Mouse (Mus musculus): ENCODE data around the gene Eif4g1. TPM values are rescaled to one million over a fixed set of nuclear protein-coding genes. Genes with fewer than 3 reads are reported as not detected.

The Eif4g1 gene
- total and polyA plus RNA-seq, 2 experiments from 2014 or later, result 118 to 430 TPM

DNA sequence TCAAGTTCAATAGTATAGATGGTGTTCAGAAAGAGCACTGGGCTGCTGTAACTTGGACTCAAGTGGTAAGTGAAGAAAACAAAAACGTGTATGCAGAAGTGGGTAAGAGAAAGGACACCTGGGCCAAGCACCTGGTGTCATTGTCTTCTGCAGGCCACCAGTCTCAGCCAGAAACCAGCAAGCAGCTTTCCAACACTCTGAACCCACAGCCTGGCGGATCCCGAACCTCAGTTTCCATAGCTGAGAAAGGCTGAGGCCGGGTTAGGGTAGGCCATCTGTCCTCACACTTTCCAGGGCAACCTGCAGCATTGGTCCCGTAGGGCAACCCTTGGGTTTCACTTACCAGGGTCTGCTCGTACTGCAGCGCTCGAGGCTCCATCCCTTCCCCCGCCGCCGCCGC is 47.5 kb downstream of the Eif4g1 start:
- WGBS, result under 1% methylated on average over 12 of the region's 12 CpGs
- ATAC-seq (ENCODE audit: low FRiP score) (peak; percentile 10), DNase-seq (ENCODE audit: low spot score) (no peak)
- Histone ChIP-seq H3K4me3 (ENCODE audit: low read depth, low read length) (peak overlapping the region; percentile 56), H3K4me2 (ENCODE audit: low read depth, low read length, poor library complexity, severe bottlenecking) (peak overlapping the region; percentile 94), H3K27me3 (ENCODE audit: insufficient read depth, low read length) (no peaks in the 10 kb centered on the region), H3K4me1 (ENCODE audit: insufficient read depth, low read length) (peaks cover 12% of the 10 kb centered on the region), H3K9ac (replicated peaks; ENCODE audit: low read length, poor library complexity, severe bottlenecking) (peak overlapping the region; percentile 86), H3K9me3 (ENCODE audit: low read length) (no peaks in the 10 kb centered on the region), H3K36me3 (ENCODE audit: insufficient read depth, low read length) (peaks cover 15% of the 10 kb centered on the region; the same call in 1 of the 2 replicates), H3K27ac (ENCODE audit: low read depth, low read length) (peak overlapping the region; percentile 96)
- TF ChIP-seq CTCF (IDR thresholded peaks at IDR 0.05), result no peak

DNA sequence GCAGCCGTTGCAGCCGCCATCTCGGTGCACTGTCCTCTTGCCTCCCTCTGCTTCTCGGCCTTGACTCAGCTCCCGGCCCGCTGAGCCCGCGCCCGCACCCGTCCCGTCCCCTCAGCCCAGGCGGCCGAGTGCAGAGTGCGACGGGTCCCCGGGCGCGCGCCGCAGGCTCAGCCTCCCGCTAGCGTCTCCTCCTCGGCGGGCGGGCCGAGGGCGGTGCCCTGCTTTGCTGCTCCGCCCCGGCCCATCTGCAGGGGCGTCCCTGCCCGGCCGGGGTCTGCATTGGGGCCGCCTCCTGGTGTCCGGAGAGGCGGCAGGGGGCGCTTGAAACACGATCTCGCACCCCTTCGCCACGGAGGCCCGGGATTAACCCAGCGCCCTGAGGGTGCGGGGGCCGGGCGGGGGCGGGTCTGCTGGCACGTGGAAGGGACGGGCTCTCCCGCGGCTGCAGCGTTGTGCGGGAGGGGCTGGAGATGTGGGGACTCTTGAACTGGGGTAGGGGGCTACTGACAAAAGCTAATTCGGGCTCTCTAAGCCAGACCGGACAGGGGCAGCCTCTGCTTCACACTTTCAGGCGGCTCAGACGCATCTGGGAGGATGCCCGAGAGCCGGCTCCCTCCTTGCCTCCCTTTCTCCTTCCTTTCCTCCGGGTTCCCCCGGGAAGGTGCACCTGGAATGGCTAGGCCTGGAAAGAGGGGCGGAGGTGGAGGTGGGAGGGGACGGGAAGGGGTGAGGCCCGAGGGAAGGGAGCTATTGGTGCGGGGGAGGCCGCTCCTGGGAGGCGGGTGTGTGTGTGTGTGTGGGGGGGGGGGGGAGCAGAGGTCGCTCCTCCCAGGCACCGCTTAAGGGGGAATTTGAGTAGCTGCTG is 48.1 kb downstream of the Eif4g1 start:
- Histone ChIP-seq H3K27ac (ENCODE audit: low read depth, low read length) (peak overlapping the region; percentile 96), H3K4me3 (ENCODE audit: low read depth, low read length) (peak overlapping the region; percentile 56), H3K9me3 (ENCODE audit: low read length) (no peaks in the 10 kb centered on the region), H3K9ac (replicated peaks; ENCODE audit: low read length, poor library complexity, severe bottlenecking) (peak overlapping the region; percentile 86), H3K36me3 (ENCODE audit: insufficient read depth, low read length) (peaks cover 15% of the 10 kb centered on the region; the same call in 1 of the 2 replicates), H3K27me3 (ENCODE audit: insufficient read depth, low read length) (no peaks in the 10 kb centered on the region), H3K4me1 (ENCODE audit: insufficient read depth, low read length) (peaks cover 12% of the 10 kb centered on the region), H3K4me2 (ENCODE audit: low read depth, low read length, poor library complexity, severe bottlenecking) (peak overlapping the region; percentile 94)
- DNase-seq (ENCODE audit: low spot score) (peak; percentile 83), ATAC-seq (ENCODE audit: low FRiP score) (peak; percentile 63)
- TF ChIP-seq CTCF (IDR thresholded peaks at IDR 0.05), result peak; percentile 64
- WGBS, result under 1% methylated on average over 59 of the region's 68 CpGs

DNA sequence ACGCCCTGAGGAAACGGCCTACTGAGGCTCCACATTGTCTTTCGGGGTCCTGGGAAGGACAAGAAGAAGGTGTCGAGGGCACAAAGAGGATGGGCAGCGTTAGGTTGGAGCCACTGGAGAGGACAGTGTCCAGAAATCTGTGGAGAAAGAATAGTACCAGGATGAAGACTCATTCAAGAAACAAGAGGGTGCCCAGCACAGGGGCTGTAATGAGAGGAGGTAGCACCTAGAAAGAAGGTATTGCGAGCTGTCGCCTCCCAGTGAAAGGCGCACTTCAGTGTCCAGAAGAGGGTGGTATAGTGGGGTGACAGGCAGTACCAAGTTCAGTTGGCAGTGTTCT is 48.7 kb downstream of the Eif4g1 start:
- peaks cover 15% of the 10 kb centered on the region; the same call in 1 of the 2 replicates for H3K36me3 ChIP-seq (ENCODE audit: insufficient read depth, low read length)
- peaks cover 12% of the 10 kb centered on the region for H3K4me1 ChIP-seq (ENCODE audit: insufficient read depth, low read length)
- ATAC-seq (ENCODE audit: low FRiP score), result no peak
- H3K27ac ChIP-seq (ENCODE audit: low read depth, low read length), result peak overlapping the region; percentile 96
- peak overlapping the region; percentile 86 for H3K9ac ChIP-seq (replicated peaks; ENCODE audit: low read length, poor library complexity, severe bottlenecking)
- 3% methylated on average over 8 of the region's 8 CpGs for WGBS
- H3K4me2 ChIP-seq (ENCODE audit: low read depth, low read length, poor library complexity, severe bottlenecking), result peak overlapping the region; percentile 94
- no peak for DNase-seq (ENCODE audit: low spot score)
- peak; percentile 36; the same call in 1 of the 2 replicates for TF ChIP-seq CTCF (IDR thresholded peaks at IDR 0.05)
- peak overlapping the region; percentile 56 for H3K4me3 ChIP-seq (ENCODE audit: low read depth, low read length)
- H3K27me3 ChIP-seq (ENCODE audit: insufficient read depth, low read length), result no peaks in the 10 kb centered on the region
- no peaks in the 10 kb centered on the region for H3K9me3 ChIP-seq (ENCODE audit: low read length)

DNA sequence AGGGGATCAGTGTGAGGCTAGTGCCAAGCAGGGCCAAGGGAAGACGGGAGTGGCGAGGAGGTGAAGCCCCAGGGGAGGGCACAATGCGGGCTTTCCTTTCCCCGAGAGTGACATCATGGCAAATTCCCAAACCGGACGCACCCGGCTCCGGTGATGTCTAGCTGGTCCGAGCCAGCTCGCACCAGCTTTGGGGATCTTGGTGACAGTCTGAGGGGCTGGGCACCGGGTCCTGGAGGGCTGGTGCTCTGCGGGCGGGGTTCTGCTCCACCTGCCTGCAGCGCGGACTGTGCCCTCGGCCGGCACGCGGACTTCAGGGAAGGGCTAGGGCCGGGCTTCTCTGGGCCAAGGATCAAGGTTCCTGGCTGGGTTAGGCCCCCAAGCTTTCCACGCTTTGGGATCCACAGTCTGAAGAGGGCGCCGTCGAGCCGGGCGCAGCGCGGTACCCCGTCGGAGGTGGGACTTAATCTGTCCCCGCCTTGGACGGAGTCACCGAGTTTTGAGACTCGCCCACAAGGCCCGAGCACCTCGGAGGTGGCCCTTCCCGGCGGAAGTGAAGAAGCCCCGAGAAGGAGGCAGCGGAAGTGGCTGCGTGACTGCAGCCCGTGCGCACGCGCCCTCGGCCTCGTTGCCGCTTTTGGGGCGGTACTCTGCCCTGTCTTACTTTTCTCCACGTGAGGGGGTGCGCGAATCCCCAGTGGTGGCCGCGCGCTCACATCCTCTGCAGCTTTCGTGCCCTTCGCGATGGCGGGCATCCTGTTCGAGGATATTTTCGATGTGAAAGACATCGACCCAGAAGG is 49.3 kb downstream of the Eif4g1 start, which contains the start of the genes Polr2h and Clcn2:
Polr2h (plus strand) TSS at position 485 of the 797 bp plus-strand sequence.
Clcn2 (minus strand) TSS at position 566 of the 797 bp plus-strand sequence.
- under 1% methylated on average over 62 of the region's 62 CpGs for WGBS
- peak; percentile 90 for ATAC-seq (ENCODE audit: low FRiP score)
- peak; percentile 74 for TF ChIP-seq CTCF (IDR thresholded peaks at IDR 0.05)

DNA sequence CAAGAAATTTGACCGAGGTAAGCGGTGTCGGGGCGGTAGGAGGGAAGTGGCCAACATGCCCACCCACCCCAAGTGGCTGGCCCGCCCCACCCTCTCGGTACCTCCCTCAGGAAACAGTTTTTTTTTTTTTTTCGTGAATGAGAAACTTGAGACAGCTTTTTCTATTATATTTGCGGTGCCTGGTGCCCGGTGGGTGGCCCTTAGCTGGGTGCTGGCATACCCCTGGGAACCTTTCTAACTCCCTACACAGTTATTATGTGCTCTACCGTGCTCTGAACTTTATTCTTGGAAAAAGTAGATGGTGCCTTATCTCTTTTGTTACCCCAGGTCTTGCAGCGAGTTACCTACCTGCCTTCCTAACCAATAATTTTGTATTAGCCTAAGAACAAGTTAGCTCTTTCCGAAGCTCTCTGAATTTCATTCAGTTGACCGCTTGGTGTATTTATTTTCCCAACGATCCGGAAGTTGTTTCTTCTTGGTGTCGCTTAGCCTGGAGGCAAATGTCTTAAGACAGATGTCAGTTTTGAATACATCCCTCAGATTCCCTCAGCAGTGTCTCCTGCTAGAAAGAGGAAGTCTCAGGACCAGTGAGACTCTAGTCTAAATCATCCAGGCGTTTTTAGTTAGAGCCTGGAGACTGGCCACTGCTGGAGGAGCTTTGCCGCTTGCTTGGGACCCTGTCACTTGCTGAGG is 50.0 kb downstream of the Eif4g1 start:
- Histone ChIP-seq H3K9ac (replicated peaks; ENCODE audit: low read length, poor library complexity, severe bottlenecking) (peak overlapping the region; percentile 59), H3K4me1 (ENCODE audit: insufficient read depth, low read length) (peaks cover 12% of the 10 kb centered on the region), H3K4me3 (ENCODE audit: low read depth, low read length) (peak overlapping the region; percentile 56), H3K36me3 (ENCODE audit: insufficient read depth, low read length) (peaks cover 13% of the 10 kb centered on the region), H3K27me3 (ENCODE audit: insufficient read depth, low read length) (no peaks in the 10 kb centered on the region), H3K4me2 (ENCODE audit: low read depth, low read length, poor library complexity, severe bottlenecking) (peak overlapping the region; percentile 94), H3K27ac (ENCODE audit: low read depth, low read length) (0 out of 2 replicates have a peak overlapping the region, but pooled peaks have one; percentile 51), H3K9me3 (ENCODE audit: low read length) (no peaks in the 10 kb centered on the region)
- WGBS, result 4% methylated on average over 18 of the region's 18 CpGs
- no peak for TF ChIP-seq CTCF (IDR thresholded peaks at IDR 0.05)
- no peak; the same call in 1 of the 2 replicates for ATAC-seq (ENCODE audit: low FRiP score)
- DNase-seq (ENCODE audit: low spot score), result no peak

More for the DNA sequence above, 49.3 kb downstream of the Eif4g1 start, which contains the start of the genes Polr2h and Clcn2:
- Histone ChIP-seq H3K9ac (replicated peaks; ENCODE audit: low read length, poor library complexity, severe bottlenecking) (peak within 1 kb of the TSS; percentile 86), H3K4me2 (ENCODE audit: low read depth, low read length, poor library complexity, severe bottlenecking) (peak within 1 kb of the TSS; percentile 94), H3K4me1 (ENCODE audit: insufficient read depth, low read length) (peaks cover 12% of the 10 kb centered on the region), H3K9me3 (ENCODE audit: low read length) (no peaks in the 10 kb centered on the region), H3K27ac (ENCODE audit: low read depth, low read length) (peak within 1 kb of the TSS; percentile 96), H3K36me3 (ENCODE audit: insufficient read depth, low read length) (peaks cover 13% of the 10 kb centered on the region), H3K4me3 (ENCODE audit: low read depth, low read length) (peak within 1 kb of the TSS; percentile 56), H3K27me3 (ENCODE audit: insufficient read depth, low read length) (no peaks in the 10 kb centered on the region)
- DNase-seq (ENCODE audit: low spot score), result peak; percentile 97

Measured in midbrain, postnatal 0 days (tissue).